Mouse (Mus musculus) cerebellum, adult 2 months (tissue): ENCODE measurements around the gene Gbp2. TPM values are rescaled to one million over a fixed set of nuclear protein-coding genes. Genes with fewer than 3 reads are reported as not detected.

ENCODE experiments used
- DNase-seq, 2 experiments: peaks; one replicate each; pipeline ENCODE4 v3.0.0; 2021
- H3K27ac ChIP-seq: fragments of 200-500 bp; 2 replicates; pipeline ENCODE4 v1.5.1; 2012; ENCODE audit warnings: low read length, control low read depth, inconsistent platforms; ENCODE audit not compliant: insufficient read depth
- H3K27me3 ChIP-seq: fragments of 200-500 bp; 2 replicates; pipeline ENCODE4 v1.6.1; 2012; ENCODE audit warnings: inconsistent platforms, mild to moderate bottlenecking, low read length, moderate library complexity; ENCODE audit not compliant: control insufficient read depth, insufficient read depth
- H3K4me1 ChIP-seq: fragments of 200-500 bp; 2 replicates; pipeline ENCODE4 v1.6.1; 2011; ENCODE audit warnings: low read length; ENCODE audit not compliant: control insufficient read depth, insufficient read depth
- H3K4me3 ChIP-seq: fragments of 200-500 bp; replicated peaks from 2 replicates; pipeline ENCODE3; 2011; ENCODE audit warnings: mild to moderate bottlenecking, low read depth, low read length, control low read depth; ENCODE audit not compliant: insufficient read depth
- CTCF ChIP-seq: fragments of 200-500 bp; IDR thresholded peaks from 2 replicates; pipeline ENCODE4 v1.5.1; 2011; ENCODE audit warnings: low read depth, mild to moderate bottlenecking, control low read depth, low read length, moderate library complexity, borderline replicate concordance; ENCODE audit not compliant: insufficient read depth
- POLR2A ChIP-seq: fragments of 200-500 bp; IDR thresholded peaks from 2 replicates; pipeline ENCODE4 v1.6.1; 2011; ENCODE audit warnings: low read length, control low read depth, borderline replicate concordance; ENCODE audit not compliant: insufficient read depth
- WGBS: fragments of 180-500 bp; shearing (Covaris S2); methylation state at CpG from one replicate; pipeline ENCODE4 v1.1.7; 2018; 5-methylcytosine and 5-hydroxymethylcytosine counted together
- polyA plus RNA-seq: library from polyadenylated mRNA; depleted of rRNA; stranded (reverse); fragments of >200 nt; gene quantifications from 2 replicates; pipeline ENCODE4 v1.2.3, GENCODE M21; 2012; rRNA removed

The Gbp2 gene
- polyA plus RNA-seq = 2.5 and 3.3 TPM in 2 replicates

- Histone ChIP-seq H3K27ac (no peak within 1 kb of the TSS; the same call in 1 of the 2 replicates), H3K27me3 (no peaks in the 10 kb centered on the region), H3K4me3 (no peak within 1 kb of the TSS), H3K4me1 (no peaks in the 10 kb centered on the region)
- DNase-seq = no peak
- TF ChIP-seq POLR2A (no peak), CTCF (no peak)
- WGBS = 64% methylated on average over 4 of the region's 4 CpGs
Observed at GRCm38 (mm10) chr3:142620111-142620955, at the start of gene Gbp2. Gbp2 (plus strand) TSS chr3:142620602.

GRCm38 (mm10) chr3:142570738-142571137, 49.7 kb upstream of the Gbp2 start:
- Histone ChIP-seq H3K4me3 (no peak overlapping the region), H3K4me1 (peaks cover 4% of the 10 kb centered on the region), H3K27ac (no peak overlapping the region), H3K27me3 (no peaks in the 10 kb centered on the region)
- no peak for DNase-seq
- 98% methylated on average over 4 of the region's 4 CpGs for WGBS
- no peak for TF ChIP-seq CTCF
- no peak for TF ChIP-seq POLR2A

- no peak for TF ChIP-seq CTCF
- TF ChIP-seq POLR2A = no peak
- DNase-seq = no peak
- Histone ChIP-seq H3K27ac (no peak overlapping the region), H3K4me1 (no peaks in the 10 kb centered on the region), H3K27me3 (no peaks in the 10 kb centered on the region), H3K4me3 (no peak overlapping the region)
- 79% methylated on average over 3 of the region's 3 CpGs for WGBS
Observed at GRCm38 (mm10) chr3:142577108-142577507, 43.3 kb upstream of the Gbp2 start.

- TF ChIP-seq POLR2A (no peak), CTCF (no peak)
- 87% methylated on average over 4 of the region's 4 CpGs for WGBS
- Histone ChIP-seq H3K4me3 (no peak overlapping the region), H3K4me1 (no peaks in the 10 kb centered on the region), H3K27ac (no peak overlapping the region), H3K27me3 (no peaks in the 10 kb centered on the region)
- no peak for DNase-seq
Observed at GRCm38 (mm10) chr3:142578342-142578741, 42.1 kb upstream of the Gbp2 start.

GRCm38 (mm10) chr3:142583067-142583466, 37.3 kb upstream of the Gbp2 start:
- WGBS = 87% methylated on average over 4 of the region's 4 CpGs
- Histone ChIP-seq H3K4me3 (no peak overlapping the region), H3K27me3 (no peaks in the 10 kb centered on the region), H3K4me1 (no peaks in the 10 kb centered on the region), H3K27ac (no peak overlapping the region)
- no peak for DNase-seq
- TF ChIP-seq CTCF (no peak), POLR2A (no peak)

GRCm38 (mm10) chr3:142587386-142587785, 33.0 kb upstream of the Gbp2 start:
- no peak for TF ChIP-seq POLR2A
- H3K27ac ChIP-seq = no peak overlapping the region
- H3K4me1 ChIP-seq = no peaks in the 10 kb centered on the region
- no peaks in the 10 kb centered on the region for H3K27me3 ChIP-seq
- H3K4me3 ChIP-seq = no peak overlapping the region
- no peak for DNase-seq

- TF ChIP-seq POLR2A (no peak), CTCF (no peak)
- no peak for DNase-seq
- Histone ChIP-seq H3K4me3 (no peak overlapping the region), H3K4me1 (no peaks in the 10 kb centered on the region), H3K27me3 (no peaks in the 10 kb centered on the region), H3K27ac (no peak overlapping the region)
- WGBS = 64% methylated on average over 2 of the region's 2 CpGs
Observed at GRCm38 (mm10) chr3:142588888-142589287, 31.5 kb upstream of the Gbp2 start.

GRCm38 (mm10) chr3:142590431-142591067, 29.9 kb upstream of the Gbp2 start:
- Histone ChIP-seq H3K27ac (no peak overlapping the region), H3K4me1 (no peaks in the 10 kb centered on the region), H3K4me3 (no peak overlapping the region), H3K27me3 (no peaks in the 10 kb centered on the region)
- 89% methylated on average over 4 of the region's 4 CpGs for WGBS
- no peak for TF ChIP-seq POLR2A
- no peak for TF ChIP-seq CTCF
- DNase-seq = no peak

GRCm38 (mm10) chr3:142594547-142594946, 25.9 kb upstream of the Gbp2 start, which contains the start of gene Gbp2b:
Gbp2b (plus strand) TSS chr3:142594847.
- Histone ChIP-seq H3K4me3 (no peak within 1 kb of the TSS), H3K27me3 (no peaks in the 10 kb centered on the region), H3K27ac (no peak within 1 kb of the TSS), H3K4me1 (no peaks in the 10 kb centered on the region)
- DNase-seq = no peak
- no peak for TF ChIP-seq POLR2A
- TF ChIP-seq CTCF = no peak
- 84% methylated on average over 1 of the region's 1 CpGs for WGBS
